Mouse (Mus musculus): ENCODE measurements at regions not wholly inside any gene's neighbourhood (a gene's known extent, or its start where the extent isn't known, plus 50 kb on each side); places are given as distances from the start of the nearest gene placed in this dataset.

DNA sequence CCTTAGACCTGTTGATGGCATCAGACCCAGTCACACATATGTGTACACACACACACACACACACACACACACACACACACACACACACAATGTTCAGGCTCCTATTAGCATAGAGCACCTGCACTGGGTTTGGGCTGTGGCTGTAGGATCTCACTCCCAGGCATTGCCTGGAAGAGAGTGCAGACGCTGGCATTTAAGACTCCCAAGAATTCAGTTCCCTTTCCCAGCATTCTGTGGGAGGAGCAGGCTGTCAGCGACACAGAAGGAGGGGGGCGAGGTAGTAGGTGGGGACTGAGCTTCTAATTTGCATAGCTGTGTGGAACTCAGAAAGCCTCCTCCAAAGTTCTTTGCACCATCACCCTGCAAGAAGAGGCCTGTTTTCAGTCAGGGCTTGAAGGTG lies 374.2 kb upstream of the Fam49b start:
- DNase-seq (ENCODE audit: low spot score in 2 of 2): no peak

DNA sequence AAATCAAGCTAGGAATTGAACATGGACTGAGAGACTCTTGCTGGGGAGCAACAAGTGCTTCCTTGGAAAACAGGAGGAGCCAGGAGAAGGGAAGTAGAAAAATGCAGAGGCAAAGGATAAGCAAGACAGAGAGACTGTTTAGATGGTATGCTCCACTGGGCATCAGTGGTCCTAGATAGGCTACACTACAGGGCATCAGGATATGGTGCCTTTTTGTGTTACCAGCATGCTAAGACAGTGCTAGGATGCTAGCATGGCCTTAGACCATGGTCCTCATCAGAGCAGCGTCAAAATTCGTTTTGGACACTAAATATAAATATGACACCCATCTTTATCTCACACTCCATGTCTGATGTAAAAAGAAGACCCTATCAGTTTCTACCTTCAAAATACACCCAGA lies 374.6 kb upstream of the Fam49b start:
- DNase-seq (ENCODE audit: low spot score in 2 of 2): no peak

DNA sequence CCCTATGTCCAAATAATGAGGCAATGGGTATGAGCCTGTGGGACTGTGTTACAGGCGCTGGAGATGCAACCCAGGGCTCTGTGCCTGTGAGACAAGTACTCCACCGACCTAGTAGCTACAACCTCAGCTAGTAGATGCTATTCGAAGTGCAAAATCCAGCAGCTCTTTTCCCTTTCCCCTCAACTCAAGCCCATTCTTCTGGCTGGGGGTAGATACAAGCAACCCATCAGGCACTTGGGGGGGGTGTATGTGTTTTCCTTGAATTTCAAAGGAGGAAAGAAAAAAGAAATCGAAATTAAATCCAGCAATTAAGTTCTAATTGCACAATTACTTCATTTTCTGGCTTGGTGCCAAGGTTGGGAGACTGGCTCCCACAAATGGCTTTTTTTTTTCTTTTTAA lies 372.4 kb upstream of the Gm21798 start:
- DNase-seq (ENCODE audit: low spot score in 2 of 2): no peak

DNA sequence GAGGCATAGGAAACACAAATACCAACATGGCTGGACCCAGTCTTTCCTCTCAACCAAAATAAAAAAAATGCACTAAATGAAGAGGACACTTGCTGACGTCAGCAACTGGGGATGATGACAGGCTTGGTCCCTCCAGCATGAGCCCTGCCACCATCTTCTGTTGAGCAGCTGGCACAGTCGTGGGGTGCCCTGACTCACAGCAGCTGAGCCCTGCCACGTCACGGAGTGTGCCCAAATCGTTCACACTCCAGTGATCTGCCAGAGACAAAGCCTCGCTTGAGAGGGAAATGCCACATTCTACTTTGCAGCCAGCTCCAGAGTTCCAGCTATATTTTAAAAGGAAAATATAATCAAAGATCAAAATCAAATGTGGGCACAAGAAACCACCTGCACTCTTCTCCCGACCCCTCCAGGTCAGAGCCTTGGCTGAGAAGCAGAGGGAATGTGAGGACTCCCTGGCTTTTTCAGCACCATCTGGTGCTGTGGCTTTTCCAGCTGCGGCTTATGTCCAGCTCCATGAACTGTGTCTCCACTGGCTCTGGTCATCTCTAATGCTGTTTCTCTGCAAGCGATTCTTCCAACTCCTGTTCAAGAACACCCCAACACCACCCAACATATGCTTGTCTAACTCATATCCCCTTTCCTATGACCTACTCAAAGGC lies 371.0 kb upstream of the Gm21798 start:
- no peak for DNase-seq (ENCODE audit: low spot score in 2 of 2)

DNA sequence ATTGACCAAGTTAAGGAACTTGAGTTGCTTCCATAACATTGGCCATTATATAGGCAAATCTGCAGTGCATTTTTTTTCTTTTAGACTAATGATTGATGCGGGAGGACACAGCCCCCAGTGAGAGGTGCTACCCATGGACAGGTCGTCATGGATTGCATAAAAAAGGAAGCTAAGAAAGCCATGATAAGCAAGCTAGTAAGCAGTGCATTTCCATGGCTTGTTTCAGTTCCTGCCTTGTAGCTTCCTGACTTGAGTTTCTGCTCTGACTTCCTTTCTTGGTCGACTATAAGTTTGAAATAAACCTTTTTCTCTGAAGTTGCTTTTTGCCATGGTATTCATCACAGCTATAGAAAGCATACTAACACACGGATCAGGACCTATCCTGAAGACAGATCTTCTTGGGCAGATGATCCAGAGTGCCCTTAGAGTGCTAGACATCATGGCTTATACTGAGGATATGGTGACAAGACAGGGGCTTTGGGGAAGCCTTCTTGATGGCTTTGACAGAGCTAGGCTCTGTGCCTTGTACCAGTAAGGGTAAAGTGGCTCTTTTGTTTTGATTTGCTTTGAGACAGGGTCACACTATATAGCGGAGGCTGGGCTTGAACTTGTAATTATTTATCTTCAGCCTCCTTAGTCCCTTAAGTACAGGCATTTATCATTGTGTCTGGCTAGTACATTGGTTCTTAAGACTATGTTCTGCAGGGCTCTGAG lies 370.1 kb upstream of the Gm21798 start:
- DNase-seq (ENCODE audit: low spot score in 2 of 2): no peak

DNA sequence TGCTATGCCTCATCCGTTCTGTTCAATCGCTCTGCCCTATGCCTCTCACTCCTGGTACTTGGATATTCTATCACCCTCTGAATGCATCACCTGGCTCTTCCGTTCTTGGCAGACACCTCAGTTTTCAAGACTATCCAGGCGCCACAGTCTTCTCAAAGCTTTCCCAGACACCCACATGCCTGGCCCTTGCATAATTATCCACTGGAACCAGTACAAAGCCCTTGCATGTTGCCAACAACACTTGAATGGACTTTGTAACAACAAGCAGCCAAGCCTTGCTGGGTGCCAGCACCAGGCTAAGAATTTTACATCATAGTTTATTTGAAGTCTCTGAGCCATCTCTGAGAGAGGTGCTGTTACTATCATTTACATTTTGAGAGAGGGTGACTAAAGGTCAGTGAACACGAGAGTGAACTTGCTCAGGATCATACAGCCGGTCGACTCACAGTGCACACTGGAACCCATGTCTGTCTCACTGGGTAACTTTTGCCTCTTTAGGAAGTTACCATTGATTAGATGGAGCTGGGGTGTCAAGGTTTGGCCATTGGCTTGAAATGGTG lies 368.8 kb upstream of the Gm21798 start:
- DNase-seq (ENCODE audit: low spot score in 2 of 2): peak in 1 of 2 experiments; percentile 47

DNA sequence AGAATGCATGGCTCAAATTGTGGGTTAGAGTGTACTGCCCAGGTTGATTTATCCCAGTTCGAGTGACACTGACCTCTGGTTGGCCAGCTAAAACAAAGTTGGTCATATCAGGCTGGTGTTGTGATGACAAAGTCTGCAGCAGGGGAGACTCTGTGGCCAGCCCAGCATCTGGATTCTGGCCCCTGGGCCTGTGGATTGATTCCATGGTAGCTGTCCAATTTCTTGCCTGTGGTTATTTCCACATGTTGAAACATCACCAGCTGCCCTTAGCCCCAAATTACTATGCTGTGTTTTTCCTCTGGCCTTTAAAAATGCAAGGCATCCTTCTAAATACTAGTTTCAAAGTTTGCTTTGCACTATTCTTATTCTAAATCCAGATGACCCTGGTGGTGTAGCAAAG lies 346.8 kb upstream of the Gm21798 start:
- DNase-seq (ENCODE audit: low spot score in 2 of 2): peak in 1 of 2 experiments; percentile 36

DNA sequence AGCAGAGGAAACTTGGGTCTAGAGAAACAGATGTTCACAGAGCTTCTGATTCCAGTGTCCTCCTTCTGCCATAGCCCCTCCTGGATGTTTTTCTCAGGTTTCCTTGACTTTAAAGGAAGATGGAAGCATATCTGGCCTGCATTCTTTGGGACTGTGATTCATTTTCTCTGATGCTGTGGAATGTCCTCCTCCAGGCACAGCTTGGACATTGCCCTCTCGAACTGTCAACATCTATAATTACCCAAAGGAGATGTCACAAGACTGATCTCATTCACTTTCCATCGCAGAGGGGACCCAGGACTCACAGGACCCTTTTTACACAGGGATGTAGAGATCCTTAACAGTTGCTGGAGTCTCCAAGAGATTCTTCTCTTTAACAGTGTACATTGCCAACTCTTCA lies 345.9 kb upstream of the Gm21798 start:
- DNase-seq (ENCODE audit: low spot score in 2 of 2): no peak

DNA sequence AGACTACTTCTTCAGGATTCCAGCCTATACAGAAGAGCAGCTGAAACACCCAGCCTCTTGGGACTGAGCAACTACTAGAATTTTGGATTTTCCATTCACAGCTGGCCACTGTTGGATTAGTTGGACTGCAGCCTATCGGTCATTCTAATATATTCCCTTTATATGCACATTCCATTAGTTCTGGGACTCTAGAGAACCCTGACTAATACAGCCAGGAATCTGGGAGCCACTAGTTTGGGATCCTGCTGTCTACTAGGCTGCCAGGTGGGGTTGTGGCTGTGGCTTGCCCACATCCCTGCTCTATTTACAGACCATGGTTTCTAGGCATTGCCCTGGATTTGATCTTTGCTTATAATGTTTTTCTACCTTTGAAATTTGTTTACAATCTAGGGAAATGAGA lies 343.3 kb upstream of the Gm21798 start:
- no peak for DNase-seq (ENCODE audit: low spot score in 2 of 2)

DNA sequence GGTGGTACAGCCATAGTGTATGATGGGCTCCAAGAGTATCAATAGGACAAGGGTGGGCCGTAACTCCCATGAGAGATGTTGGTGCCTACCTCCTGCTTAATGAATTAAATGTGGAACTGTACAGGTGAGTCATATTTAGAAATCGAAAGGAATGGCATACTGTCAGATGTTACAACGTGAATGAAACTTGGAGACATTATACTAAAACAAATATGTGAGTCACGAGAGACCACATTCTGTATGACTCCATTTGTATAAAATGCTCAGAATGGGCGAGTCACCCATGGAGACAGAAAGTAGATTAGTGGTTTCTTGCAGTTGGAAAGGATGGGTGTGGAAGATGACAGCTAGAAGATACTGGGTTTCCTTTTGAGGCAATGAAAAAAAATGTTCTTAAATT lies 340.4 kb upstream of the Gm21798 start:
- no peak for DNase-seq (ENCODE audit: low spot score in 2 of 2)

DNA sequence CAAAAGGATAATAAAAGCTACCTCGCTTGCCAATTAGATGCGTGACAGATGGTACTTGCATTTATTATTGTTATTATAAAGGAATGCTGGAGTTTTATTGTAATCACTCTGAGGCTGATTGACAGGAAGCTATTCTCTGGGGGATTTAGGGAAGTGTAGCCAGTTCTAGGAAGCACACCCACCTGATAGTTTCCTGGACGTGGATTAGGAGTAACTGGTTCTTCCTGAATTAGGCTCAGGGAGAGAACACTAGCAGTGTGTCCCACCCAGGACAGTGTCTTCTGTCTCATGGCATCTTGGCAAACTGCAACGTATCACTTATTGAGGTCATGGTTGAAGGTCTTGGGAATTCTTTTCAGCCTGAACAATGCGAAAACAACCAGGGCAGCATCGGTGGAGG lies 336.9 kb upstream of the Gm21798 start:
- no peak for DNase-seq (ENCODE audit: low spot score in 2 of 2)

DNA sequence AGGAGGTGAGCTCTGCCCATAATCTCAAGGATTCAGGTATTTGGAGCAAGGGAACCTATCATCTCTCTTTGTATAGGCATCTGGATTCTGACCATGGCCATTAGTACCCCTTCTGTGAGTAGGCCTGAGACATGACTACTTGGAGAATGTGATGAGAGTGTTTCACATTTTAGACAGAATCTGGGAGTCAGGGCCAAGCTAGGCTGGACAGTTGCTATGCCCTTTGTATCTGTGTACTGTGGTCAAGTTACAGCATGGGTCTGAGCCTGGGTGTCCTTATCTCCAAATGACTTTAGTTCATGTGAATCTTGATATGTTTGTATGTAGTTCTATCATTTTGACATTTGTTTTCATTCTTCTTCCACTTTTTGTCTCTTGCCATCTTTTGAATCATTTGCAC lies 336.3 kb upstream of the Gm21798 start:
- DNase-seq (ENCODE audit: low spot score in 2 of 2): no peak

DNA sequence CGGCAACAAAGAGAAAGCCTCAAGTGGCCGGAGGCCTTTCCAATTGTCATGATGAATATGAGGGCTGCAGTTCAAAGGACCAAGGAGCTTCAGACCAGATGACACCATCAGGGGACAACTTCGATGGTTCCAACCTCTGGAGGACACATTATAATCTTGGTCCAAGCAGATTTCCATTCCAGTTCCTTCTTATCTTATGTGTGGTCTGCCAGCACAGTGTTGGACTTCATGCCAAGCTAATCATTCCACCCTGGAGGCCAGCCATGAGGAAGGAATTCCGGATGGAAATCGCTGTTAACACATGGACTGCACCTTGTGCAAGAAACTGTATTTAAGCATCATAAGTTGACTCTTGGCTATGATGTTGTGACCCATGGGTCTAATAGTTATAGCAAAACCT lies 334.5 kb upstream of the Gm21798 start:
- no peak for DNase-seq (ENCODE audit: low spot score in 2 of 2)

DNA sequence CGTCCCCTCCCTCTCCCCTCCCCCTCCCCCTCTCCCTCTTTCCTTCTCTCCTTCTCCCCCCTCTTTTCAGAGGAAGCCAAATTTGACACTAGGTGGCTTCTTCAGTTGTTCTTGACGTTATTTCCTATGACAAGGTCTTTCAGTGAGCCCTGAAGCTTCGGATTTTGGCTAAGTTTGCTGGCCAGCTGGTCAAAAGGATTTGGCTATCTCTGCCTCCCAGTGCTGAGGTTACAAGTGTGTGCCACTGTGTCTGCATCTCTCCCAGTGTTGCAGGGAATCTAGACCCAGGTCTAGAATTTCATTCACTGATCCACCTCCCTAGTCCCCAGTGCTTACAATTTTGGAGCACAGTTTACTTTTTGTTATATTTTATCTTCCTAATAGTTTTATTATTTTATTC lies 329.7 kb upstream of the Gm21798 start:
- no peak for DNase-seq (ENCODE audit: low spot score in 2 of 2)

DNA sequence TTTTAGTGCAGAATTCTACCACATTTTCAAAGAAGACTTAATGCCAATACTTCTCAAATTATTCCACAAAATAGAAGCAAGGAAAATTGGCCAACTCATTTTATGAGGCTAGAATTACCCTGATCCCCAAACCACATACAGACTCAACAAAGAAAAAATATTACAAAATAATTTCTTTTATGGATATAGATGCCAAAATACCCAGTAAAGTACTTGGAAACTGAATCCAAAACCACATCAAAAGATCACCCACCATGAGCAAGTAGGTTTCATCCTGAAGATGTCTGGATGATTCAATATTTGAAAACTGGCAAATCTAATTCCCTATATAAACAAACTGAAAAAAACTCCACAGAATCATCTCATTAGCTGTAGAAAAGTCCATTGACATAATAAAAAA lies 316.7 kb upstream of the Gm21798 start:
- no peak for DNase-seq (ENCODE audit: low spot score in 2 of 2)

DNA sequence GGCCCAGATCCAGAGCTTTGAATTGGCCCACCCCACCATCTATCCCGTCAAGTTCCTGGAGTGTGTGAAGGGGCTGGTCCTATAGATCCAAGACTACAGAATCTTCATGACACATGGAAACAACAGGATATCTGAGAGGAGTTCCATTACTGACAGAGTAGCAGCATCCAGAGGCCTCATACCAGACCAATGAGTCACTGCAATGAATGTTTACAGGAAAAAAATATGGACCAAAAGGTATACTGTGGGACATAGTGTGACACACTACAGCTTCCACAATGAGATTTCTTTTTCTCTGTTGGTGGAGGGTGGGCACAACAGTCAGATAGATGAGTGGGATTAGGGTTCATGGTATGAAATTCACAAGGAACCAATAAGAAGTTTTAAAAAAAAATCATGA lies 316.0 kb upstream of the Gm21798 start:
- DNase-seq (ENCODE audit: low spot score in 2 of 2): no peak

DNA sequence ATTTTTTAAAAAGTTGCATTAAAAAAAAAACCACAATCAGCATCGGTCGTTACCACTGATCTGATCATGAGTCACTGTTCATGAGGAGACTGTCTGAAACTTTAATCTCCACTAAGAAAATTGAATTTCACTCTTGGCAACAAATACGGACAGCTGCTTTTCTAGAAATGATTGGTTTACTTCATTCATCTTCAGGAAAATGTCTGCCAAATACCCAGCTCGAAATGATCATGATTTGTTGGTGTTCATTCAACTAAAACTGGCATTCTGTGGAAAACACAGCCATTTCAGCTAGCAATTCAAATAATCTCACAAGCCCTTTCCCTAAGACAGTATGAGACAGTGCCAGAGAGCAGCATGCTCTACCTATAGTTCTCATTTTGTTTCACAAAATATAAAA lies 312.7 kb upstream of the Gm21798 start:
- DNase-seq (ENCODE audit: low spot score in 2 of 2): no peak

DNA sequence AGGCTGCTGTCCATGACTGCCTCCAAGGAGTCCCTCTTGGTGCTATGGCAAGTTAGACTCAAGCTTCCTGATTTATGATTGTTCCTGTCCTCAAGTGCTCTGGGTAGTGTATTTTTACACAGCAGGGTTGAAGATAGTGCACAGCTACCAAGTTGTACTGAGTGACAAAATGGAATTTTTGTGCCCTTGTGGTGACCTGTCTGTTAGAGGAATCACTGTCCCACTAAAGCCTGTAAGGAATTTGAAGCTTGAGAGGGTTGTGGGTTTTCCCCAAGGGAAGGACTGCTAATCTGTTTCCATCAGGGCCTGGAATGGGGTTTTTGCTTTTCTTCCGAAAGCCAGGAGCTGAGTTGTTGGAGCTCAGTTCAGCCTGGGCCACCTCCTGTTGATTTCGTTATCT lies 306.8 kb upstream of the Gm21798 start:
- no peak for DNase-seq (ENCODE audit: low spot score in 2 of 2)

DNA sequence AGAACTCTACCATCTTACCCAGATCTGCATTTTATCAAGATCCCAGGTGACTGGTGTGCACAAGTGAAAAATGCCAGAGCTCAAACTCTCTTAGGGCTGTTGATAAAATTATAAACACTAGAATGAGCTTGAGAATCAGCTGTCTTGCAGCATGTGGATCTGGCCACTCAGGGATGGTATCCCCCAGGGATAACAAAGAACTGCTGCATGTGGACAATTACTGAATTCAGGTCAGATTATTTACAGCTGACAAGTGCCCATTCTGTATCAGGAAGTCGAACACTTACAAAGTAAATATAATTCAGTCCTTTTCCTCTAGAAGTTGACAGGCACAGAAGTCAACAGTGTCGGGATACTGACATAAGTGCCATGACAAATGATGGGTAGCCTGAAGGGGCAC lies 306.3 kb upstream of the Gm21798 start:
- no peak for DNase-seq (ENCODE audit: low spot score in 2 of 2)

DNA sequence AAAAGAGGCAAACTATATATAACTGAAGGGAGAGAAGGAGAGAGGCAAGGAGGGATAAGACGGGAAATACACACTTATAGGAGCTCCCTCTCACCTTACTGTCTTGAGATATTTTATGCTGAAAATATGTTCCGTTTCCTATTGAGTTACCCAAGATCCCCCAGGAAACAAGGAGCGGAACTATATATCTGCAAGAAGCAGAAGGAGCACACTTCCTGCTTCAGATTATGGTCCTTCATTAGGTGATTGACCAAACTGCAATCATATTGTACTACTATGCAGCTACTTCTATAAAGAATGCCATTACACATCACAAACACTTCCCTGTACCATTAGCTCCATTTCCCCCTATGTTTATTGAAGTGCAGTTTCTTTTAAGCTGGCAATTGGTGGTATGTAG lies 304.9 kb upstream of the Gm21798 start:
- no peak for DNase-seq (ENCODE audit: low spot score in 2 of 2)

DNA sequence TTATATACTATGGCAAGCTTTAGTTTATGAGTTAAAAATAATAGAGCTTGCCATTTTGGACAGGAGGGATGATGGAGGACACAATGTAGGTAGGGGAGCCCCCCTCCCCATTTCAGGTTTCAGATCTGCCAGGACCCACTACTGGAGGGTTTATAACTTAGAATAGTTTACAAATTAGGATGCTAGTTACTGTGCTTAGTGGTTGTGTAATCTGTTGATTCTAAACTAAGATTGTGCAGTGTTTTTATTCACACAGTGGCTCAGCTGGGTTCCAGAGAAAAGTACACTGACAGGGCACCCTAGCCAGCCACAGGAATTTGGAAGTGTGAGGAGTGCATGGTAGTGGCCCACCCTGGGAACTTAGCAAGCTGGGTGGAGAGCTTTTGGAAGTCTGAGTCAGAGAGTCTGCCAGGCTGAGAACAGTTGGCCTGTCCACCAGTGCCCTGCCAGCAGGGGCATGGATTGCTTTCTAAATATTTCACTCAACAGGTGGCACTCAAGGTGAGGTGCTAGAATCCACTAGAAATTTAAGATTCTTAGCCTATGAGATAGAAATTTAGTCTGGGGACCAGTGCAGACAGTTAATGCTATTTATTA lies 303.9 kb upstream of the Gm21798 start:
- no peak for DNase-seq (ENCODE audit: low spot score in 2 of 2)

DNA sequence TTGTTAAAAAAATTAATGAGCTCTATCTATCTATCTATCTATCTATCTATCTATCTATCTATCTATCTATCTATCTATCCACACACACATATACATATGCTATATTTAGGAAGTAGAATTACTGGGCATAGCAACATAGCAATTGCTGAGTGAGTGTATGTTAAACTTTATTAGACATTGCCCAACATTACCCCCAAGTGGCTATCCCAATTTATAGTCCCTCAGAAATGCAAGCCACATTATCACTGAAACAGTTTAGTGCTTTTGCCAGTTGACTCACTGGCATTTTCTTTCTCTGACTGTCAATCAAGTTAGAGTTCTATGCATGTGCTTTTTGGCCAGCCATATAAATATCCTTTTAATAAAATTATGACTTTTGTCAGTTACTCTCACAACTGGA lies 302.3 kb upstream of the Gm21798 start:
- no peak for DNase-seq (ENCODE audit: low spot score in 2 of 2)

DNA sequence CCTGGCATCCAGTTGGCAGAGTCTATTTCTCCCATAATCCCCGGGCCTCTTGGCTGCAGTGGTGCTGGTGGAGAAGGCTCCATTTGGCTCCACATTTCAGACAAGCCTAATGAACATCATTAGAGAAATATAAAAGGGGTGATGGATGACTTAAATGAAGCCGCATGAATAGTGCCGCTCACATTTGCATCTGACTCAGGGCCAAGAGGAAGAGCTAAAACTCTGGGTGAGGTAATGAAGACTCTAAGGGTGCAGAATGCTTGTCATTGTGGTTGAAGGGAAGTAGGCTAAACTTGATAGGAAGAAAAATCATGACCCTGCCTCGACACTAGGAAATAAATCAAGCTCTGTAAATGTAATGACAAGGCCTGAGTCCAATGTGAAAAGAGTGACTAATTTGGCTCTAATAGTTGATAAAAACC lies 298.3 kb upstream of the Gm21798 start:
- DNase-seq (ENCODE audit: low spot score in 2 of 2): no peak

Measured in urinary bladder, postnatal 36 days (tissue).